Mouse (Mus musculus): ENCODE results near the gene Wfikkn1.

Gene Wfikkn1

DNA sequence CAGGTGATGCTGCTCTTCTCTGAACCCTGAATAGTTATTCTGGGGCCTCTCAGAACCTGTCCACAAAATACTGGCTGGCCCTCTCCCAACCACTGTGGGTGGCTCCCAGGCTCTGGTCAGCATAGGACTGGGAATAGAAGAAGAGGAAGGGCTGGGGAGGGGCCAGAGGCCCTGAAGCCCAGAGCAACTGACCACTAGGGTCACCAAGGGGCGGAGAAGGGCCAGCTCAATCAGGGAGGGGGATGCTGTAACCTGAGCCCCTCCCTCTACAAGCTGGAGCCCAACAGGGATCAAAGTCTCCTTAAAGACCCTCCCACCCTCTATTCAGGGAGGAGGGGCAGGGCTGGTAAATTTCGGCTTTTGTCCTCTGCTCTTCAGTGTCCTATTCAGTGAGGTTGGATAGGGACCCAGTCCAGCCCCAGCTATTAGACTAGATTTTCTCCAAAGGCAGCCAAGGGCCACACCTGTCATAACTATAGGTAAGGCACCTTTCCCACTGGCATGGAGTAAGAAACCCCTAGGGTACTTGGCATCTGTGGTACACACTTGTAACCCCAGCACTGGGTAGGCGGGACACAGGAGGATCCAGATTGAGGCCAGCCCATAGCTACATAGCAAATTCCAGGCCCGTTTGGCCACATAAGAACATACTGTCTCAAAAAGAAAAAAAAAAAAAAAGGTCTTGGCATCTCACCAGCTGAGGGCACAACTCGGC, at the start of gene Wfikkn1:
TSS of gene Wfikkn1 (minus strand) at position 663 of the 715 bp plus-strand sequence.
- DNase-seq (ENCODE audit: extremely low spot score, low spot score), result peak; percentile 52

DNA sequence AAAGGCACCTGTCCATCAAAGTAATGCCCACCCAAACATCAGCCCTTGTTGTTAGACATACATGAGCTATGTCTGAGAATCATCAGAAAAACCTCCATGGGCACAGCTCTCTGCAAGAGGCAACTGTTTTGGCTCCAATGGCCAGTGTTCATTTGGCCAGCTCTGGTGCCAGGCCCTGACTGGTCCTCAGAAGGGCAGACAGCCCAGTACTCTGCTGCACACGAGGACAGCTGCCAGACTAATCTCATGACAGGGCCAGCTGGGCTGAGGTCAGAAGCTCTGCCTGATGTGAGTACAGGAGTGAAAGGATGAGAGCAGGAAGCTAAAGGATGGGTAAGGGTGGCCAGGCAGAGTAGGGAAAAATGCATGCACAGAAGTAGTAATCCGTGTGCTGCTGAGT, 44.7 kb upstream of the Wfikkn1 start:
- no peak for DNase-seq (ENCODE audit: extremely low spot score, low spot score)

DNA sequence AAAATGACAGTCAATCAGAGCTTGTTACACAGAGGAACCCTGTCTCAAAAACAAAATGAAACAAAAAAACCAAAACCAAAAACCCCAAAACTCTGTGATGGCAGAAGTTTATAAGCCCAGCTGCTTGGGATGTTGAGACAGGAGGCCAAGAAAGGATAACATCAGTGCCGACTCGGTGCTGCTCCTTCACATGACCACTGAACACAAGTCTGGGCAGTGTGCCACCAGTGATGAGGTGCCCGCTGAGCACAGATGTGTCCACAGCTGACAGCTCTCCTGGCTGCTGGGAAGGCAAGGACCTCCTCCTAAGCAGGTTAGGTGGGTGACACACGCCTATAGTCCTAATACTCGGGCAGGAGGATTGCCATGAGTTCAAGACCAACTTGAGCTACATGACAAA, 41.5 kb upstream of the Wfikkn1 start:
- no peak for DNase-seq (ENCODE audit: extremely low spot score, low spot score)

DNA sequence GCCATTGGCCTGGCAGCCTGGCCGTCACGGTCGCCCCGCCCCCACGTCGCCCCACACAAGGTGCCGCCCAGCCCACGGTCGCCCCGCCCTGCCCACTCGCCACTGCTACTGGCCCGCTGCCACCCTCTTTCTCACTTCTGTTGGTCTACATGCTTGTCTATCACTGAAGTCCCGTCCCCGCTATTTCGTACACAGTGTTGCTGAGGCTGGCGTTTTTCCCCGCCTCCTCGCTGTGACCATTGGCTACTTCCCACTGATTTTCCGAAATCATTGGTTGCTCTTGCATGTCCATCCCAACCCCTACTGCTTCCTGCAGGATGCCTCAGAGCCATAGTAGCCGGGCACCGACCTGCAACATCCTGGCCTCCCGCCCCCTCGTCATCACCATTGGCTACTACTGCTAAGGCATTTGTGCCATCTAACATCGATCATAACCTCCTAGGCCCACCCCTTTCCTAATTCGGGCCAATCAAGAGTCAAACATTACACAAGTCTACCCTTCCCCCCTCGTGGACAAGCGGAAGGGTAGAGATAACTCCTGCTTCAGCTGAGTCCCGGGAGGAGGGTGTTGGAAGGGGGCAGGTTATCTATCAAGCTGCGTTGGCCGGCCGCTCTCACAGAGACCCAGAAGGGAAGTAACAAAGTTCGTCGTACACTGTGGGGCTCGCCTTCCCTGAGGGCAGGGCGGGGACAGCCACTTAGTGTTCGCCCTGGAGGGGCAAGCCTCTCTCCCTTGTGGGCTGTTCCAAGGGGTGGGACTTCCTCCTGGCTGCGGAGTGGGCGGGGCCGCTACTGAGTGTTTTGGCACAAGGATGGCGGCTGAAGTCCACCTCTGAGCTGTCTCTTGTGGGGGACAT, 39.4 kb upstream of the Wfikkn1 start:
- peak; percentile 98 for DNase-seq (ENCODE audit: extremely low spot score, low spot score)

DNA sequence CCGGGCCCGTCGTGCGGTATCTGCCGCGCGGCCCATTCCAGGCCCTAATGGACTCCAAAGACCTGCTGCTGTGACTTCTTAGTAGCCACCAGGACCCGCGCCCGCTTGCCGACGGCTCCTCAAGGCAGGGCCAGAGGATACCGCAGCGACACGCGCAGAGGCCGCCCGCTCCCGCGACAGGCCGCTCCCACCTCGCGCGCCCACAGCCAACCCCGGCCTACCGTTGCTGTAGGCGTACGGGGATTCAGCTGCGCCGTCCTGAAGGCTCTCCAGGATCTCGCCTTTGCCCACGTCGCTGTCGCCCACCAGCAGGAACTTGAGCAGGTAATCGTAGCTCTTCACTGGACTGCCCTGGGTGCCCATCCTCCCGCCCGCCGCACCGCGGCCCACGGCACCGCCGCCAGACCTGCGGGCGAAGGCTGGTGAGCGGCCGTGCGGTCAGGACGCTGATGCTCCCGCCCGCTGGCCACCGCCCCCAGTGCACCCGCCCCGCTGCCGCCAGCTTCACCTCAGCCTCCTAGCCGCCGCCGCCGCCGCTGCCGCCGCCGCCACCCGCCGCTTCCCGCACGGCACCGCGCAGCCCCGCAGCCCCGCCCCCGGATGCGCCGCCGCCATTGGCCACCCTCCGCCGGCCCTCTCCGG, 38.6 kb upstream of the Wfikkn1 start, which contains the start of gene Rab40c:
TSS of gene Rab40c (minus strand) at position 584 of the 642 bp plus-strand sequence.
- DNase-seq (ENCODE audit: extremely low spot score, low spot score), result no peak

DNA sequence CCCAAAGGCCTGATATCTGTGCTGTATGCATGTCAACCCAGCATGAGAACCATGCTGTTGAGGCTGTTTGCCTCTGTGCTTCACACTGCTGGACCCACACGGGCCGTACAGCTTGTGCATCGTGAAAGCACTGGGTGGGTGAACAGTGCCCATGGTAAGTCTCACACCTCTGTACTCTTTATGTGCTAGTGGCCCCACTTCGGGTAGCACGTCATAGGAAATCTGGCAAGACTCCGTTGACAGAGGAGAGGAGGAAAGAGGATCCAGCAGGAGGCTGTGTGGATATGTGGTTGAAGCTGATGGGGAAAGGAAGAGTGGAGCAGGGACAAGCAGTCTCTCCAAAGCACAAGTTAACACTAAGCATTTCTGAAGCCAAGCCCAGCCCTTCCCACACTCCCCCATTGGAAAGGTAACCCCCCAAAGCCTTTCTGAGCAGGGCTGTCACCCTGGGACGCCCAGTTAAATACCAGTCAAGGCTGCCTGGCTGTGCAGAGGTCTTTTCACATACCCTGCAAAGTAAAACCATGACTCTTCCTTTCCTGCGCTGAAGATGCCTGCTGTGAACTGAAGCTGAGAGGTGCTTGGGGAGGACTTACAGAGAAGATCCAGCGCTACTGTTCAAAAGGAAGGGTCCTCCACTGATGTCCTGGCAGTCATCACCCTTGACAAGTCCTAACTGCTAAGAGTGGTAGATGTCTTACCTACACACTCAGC, 37.5 kb upstream of the Wfikkn1 start:
- DNase-seq (ENCODE audit: extremely low spot score, low spot score), result no peak

DNA sequence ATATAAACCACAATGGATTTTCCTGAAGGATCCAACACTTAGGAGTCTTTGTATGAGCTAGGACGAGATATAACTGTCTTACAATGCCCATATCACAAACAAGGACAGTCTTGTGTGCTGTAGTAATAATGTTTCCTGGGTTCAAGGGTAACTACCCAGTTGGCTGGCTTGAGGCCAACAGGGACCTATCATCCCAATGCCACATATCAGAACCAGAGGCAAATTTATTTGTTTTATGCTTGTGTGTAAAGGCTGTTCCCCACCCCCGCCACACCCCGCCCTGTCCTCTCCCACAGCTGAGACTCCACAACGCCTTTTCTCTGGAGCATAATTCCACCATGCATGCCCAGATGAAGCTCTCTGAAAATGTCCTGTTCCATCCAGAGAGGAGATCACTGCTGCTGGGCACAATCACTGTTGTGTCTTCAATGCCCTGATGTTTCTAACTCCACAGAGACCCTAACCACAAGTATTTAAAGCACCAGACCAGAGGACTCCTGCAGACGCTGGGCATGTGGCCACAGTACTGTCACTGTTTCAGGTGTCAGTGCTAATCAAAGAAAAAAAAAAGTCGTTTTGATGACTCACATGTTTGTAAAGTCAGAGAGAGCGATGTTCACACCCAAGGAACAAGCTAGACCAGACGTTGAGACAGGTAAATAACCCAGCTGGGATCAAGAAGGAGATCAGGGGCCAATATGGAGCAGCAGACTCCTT, 36.4 kb upstream of the Wfikkn1 start:
- no peak for DNase-seq (ENCODE audit: extremely low spot score, low spot score)

DNA sequence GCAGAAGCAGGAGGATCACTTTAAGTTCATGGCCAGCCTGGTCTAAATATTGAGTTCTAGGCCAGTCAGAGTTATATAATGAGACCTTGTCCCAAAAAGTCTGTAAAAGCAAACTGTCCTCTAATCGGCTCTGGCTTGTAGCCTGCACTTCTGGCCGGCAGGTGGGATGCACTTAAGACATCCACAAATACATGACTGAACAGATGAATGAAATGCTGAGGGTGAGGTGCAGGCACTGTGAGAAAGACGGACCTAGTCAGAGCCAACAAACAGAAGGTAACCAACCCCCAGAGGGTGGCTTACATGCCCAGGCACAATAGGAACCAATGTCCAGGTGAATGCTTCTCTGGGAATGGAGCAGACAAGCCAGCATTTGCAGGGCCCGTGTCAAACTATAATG, 33.6 kb upstream of the Wfikkn1 start:
- no peak for DNase-seq (ENCODE audit: extremely low spot score, low spot score)

DNA sequence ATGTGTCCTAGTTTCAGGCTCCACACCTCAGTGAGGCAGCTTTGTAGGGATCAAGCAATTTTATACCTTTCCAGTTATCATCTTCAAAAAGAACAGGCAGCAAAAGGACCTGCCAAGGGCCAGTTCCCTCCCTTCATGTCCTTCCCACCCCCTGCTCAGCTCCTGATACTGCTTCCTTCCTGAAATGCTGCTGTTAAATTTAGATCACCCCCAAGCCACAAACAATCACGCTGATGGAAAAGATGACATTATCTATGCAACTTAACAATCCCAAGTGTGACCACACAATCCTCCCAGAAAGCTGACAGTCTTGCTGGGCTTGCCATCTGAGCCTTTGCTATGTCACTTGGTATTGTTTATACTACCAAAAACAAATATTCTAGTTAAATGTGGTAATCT, 33.2 kb upstream of the Wfikkn1 start:
- no peak for DNase-seq (ENCODE audit: extremely low spot score, low spot score)

DNA sequence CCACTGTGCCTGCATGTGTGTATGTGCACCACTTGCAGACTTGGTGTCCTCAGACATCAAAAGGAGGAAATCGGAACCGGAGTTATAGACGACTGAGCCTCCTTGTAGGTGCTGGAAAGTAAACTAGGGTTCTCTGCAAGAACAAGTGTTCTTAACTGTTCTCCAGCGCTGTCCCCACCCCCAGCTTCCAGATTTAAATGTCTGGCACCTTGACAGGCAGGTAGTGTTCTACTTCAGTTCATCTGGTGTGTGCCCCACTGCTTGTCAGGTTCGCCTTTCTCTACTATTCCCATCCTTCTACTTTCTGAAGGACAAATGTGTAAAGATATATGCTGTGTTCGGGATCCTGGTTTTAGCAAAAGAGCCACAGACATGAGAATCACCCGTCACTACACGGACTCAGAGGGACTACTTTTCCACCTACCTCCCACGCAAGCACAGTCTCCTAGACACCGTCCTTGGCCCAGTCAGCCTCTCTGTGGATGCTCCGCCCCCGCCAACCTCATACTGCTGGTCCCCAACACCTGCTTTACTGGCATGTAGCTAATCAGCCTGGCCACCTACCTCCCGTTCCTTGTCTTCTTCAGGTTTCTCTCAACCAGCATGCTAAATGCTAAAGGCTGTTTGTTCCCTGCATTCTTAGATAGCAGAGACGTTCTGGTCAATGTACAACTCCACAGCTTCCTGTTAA, 32.7 kb upstream of the Wfikkn1 start:
- no peak for DNase-seq (ENCODE audit: extremely low spot score, low spot score)

DNA sequence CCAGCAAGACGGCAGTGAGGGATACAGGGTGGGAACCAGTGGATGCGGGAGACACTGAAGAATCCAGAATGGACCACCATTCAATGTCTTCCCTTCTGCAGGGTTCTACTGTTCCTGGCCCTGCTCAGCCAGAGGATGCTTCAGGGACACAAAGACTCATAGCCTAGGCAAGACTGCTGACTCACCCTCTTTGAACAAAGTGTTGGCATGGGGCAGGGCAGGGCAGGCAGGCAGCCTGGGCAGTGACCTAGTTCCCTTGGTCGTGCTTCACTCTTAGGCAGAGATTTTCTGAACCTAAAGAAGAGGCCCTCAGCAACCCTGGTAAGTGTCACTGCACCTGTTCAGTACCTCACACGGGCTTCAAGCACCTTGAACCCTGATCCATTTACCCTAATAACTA, 31.2 kb upstream of the Wfikkn1 start:
- no peak for DNase-seq (ENCODE audit: extremely low spot score, low spot score)

DNA sequence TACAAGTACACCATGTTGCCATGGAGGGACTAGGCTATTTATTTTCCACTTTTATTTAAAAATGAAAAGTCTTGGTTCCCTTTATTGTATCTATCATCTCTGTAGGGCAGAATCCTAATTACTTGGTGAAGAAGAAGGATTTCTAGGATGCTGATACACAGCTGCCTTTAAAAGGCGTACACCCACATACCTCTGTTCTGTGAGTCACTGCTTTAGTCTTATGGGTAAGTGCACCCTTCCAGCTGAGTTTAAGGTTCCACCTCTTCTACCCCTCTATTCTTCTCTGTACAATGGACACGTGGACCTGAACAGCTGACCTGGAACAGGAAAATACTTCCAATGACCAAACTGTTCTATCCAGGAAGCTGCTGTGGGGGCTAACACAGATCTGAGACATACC, 27.0 kb upstream of the Wfikkn1 start:
- DNase-seq (ENCODE audit: extremely low spot score, low spot score), result no peak

DNA sequence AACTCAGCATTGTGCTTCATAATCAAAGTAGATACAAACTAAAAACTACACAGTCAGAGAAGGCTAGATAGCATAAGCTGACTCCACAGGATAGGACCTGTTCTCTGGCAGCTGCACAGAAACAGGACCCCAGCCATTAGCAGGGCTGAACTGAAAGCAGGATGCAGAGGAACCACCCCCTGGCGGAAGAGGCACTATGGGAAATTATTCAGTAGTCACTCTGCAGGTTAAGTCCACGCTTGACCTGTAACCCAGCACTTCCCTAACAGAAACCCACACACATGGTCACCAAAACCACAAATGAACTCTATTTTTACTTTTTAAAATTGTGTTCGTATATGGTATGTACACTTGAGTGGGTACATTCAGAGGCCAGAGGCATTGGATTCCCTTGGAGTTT, 22.4 kb upstream of the Wfikkn1 start:
- no peak for DNase-seq (ENCODE audit: extremely low spot score, low spot score)

DNA sequence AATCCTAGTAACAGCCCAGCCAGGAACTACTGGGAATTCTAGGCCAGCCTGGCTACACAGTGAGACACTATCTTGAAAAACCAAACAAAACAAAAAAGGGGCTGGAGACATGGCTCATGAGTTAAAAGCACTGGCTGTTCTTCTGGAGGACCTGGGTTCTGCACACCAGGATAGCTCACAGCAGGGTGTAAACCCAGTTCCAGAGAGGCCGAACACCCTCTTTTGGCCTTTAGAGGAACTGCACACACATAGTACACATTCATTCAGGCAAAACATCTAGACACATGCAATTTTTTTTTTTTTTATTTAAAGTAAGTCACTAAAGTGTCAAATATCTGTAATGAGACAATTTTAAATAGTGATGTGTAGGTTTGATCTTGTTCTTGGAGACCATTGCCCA, 19.5 kb upstream of the Wfikkn1 start:
- DNase-seq (ENCODE audit: extremely low spot score, low spot score), result no peak

DNA sequence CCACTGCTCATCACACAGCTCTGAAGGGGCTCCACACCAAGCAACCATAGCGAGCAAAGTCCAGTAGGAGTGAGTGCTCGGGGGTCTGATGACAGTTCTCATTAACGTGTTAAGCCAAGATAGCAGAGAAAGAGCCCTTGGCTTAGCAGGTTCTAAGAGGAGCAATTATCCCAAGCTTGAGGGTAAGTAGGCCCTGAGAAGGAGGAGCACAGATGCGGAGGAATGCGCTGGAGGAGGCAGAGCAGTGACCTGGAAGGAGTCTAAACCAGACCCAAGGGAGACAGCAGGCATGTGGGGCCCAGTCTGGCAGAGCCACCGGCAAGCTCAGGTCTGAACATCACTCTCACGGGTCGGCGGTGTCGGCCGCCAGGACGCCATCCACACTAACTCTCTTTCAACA, 15.2 kb upstream of the Wfikkn1 start:
- no peak for DNase-seq (ENCODE audit: extremely low spot score, low spot score)

DNA sequence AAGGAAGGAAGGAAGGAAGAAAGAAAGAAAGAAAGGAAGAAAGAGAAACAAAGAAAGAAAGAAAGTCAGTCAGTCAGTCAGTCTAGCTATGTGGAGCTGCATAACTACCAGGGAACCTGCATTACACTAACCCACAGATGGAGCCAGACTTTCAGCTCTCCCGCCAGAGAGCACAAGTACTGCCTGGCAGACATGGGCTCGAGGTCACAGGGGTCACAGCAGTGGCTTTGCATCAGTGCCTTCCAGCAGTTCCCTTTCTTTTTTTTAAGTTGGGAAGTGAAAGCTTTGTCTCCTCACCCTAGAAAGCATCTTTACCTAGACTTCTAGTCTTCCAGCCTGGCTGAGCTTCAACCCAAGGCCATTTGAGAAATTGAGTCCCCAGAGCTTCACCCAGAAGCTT, 14.8 kb upstream of the Wfikkn1 start:
- DNase-seq (ENCODE audit: extremely low spot score, low spot score), result no peak

DNA sequence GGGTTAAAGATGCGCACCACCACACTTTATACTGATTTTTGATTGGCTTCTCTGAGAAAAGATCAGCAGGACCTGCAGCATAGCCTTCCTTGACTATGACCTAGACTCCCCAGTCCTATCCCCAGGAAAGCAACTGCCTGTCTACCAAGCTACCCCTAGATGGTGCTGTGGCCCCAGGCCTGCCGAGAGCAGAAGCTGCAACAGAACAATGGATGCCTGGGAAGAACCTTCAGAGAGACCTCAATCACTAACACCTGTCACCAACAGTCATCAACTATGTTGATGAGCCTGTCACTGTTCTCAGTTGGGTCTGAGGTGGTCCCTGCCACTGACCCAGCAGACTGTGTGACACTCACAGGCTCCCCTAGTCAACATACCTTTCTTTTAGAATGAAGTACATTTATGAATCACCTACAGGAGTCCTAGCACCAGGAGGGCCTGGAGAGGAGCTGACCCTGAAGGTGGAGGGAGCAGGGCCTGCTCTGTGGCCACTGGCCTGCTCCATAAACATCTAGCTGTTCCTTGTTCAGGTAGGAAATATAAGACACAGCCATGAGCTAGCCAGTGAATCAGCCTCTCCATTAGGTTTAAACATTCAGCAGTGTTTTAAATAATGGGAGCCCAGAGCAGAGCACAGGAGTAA, 13.4 kb upstream of the Wfikkn1 start:
- DNase-seq (ENCODE audit: extremely low spot score, low spot score), result peak; percentile 63

DNA sequence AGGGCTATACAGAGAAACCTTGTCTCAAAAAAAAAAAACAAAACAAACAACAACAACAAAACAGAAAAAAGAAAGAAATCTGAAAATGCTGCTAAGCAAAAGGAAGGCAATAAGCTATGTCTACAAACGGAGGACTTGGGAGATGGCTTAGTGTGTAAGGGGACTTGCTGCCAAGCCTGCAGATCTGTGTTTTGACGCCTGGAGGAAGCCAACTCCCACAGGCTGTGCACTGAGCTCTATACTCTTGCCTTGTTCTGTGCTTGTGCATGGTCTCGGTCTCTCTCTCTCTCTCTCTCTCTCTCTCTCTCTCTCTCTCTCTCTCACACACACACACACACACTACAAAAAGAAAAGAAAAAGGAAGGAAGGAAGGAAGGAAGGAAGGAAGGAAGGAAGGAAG, 8.2 kb upstream of the Wfikkn1 start:
- DNase-seq (ENCODE audit: extremely low spot score, low spot score), result no peak

DNA sequence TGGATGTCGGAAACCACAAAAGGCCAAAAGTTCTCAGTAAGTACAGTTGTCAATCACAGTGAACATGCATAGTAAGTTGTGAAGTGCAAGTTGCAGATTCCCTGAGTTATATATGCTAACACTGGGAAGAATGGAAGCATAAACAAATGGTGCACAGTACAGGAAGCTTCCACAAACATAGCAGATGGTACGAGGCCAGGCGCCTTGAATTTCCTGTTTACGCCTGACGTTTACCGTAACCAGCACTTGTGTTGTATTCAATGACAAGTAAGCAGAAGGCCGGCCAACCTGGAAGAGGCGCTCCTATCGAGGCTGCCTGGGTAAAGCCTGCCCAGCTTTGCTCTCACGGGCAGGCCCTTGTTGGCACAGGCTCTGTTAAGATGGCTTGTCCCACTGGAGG, 6.8 kb upstream of the Wfikkn1 start:
- DNase-seq (ENCODE audit: extremely low spot score, low spot score), result no peak

DNA sequence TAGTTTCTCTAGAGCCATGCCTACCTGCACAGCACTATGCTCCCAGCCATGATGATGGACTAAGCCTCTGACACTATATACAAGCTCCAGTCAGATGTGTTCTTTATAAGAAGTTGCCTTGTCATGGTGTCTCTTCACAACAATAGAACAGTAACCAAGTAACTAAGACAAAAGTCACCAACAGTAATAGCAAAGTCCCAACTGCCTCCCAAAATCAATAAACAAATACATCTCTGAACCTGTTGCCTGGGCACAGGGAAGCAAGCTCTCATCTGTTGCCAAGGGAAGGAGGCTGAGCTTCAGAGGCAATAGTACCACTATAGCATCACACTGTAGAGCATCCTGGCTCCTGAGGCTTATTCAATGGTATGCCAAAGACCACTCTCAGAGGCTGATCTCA, 6.1 kb upstream of the Wfikkn1 start:
- DNase-seq (ENCODE audit: extremely low spot score, low spot score), result no peak
